Mouse (Mus musculus): ENCODE data around the gene Mks1.

DNA sequence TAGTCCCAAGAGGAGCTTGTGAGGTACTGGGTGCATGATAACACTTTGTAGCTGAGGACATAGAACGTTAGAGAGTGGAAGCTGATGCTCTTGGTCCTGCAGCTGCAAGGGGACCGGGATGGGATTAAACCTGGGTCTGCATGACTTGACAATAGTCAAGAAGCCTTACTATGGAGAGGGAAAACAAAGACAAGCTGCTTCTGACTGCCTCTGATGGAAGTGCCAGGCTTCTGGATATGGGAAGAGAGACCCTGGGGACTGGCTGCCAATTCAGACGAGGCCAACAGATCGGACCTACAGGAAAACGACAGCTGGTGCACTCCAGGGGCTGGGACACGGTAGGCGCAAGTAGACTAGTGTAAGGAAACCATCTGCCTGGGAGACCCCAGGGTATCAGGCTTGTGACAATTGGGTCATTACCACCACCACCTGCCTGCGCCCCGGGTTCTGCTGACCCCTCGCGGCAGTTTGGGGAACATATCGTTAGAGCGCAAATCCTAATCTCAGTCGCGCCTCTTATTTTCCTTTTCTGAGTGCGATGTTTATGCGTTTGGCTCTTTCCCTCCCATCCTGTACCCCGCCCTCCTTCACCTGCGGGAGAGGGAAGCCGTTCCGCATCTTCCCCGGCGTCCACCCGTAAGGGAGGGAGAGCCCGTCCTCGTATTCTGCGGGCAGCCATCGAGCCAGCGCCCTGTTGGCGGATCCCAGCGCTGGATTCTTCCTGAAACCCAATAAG lies 36.1 kb upstream of the Mks1 start:
- no peak for TF ChIP-seq POLR2A (IDR thresholded peaks at IDR 0.05; ENCODE audit: low read depth, low read length)
- TF ChIP-seq CTCF (IDR thresholded peaks at IDR 0.05; ENCODE audit: extremely low read depth, insufficient read depth, insufficient read length, insufficient replicate concordance): peak; percentile 79
